Mouse (Mus musculus) embryonic facial prominence, embryonic 11.5 days (tissue): ENCODE measurements at regions not wholly inside any gene's neighbourhood (a gene's known extent, or its start where the extent isn't known, plus 50 kb on each side); places are given as distances from the start of the nearest gene placed in this dataset.

Experiments
- ATAC-seq: fragments of 200-750 bp; cut with Nextera tagmentation; replicated peaks from 2 replicates; pipeline ENCODE4 v1.8.0; 2017; ENCODE audit warnings: low read depth; ENCODE audit not compliant: insufficient number of reproducible peaks, low FRiP score, low TSS enrichment
- DNase-seq: peaks from one replicate; pipeline ENCODE4 v3.0.0-alpha.2; 2015; ENCODE audit warnings: low spot score
- H3K27ac ChIP-seq: fragments of 300-500 bp; sonication (generic); replicated peaks from 2 replicates; pipeline ENCODE4 v1.5.1; 2014; ENCODE audit warnings: mild to moderate bottlenecking, low read depth, low read length, control low read depth
- H3K27me3 ChIP-seq: fragments of 300-500 bp; sonication (generic); 2 replicates; pipeline ENCODE4 v1.6.1; 2014; ENCODE audit warnings: mild to moderate bottlenecking, low read length, moderate library complexity, mixed read lengths; ENCODE audit not compliant: control insufficient read depth, insufficient read depth
- H3K36me3 ChIP-seq: fragments of 300-500 bp; sonication (generic); replicated peaks from 2 replicates; pipeline ENCODE4 v1.6.1; 2014; ENCODE audit warnings: low read depth, mild to moderate bottlenecking, low read length, moderate library complexity, mixed read lengths; ENCODE audit not compliant: control insufficient read depth, insufficient read depth
- H3K4me1 ChIP-seq: fragments of 300-500 bp; sonication (generic); 2 replicates; pipeline ENCODE4 v1.6.1; 2014; ENCODE audit warnings: low read length, mixed read lengths; ENCODE audit not compliant: control insufficient read depth, insufficient read depth
- H3K4me2 ChIP-seq: fragments of 300-500 bp; sonication (generic); 2 replicates; pipeline ENCODE4 v1.6.1; 2014; ENCODE audit warnings: low read depth, mild to moderate bottlenecking, control low read depth, low read length, moderate library complexity
- H3K4me3 ChIP-seq: fragments of 300-500 bp; sonication (generic); 2 replicates; pipeline ENCODE4 v1.5.1; 2014; ENCODE audit warnings: low read depth, low read length, control low read depth
- H3K9ac ChIP-seq: fragments of 300-500 bp; sonication (generic); replicated peaks from 2 replicates; pipeline ENCODE4 v1.6.1; 2014; ENCODE audit warnings: mild to moderate bottlenecking, control low read depth, low read length
- H3K9me3 ChIP-seq: fragments of 300-500 bp; sonication (generic); replicated peaks from 2 replicates; pipeline ENCODE4 v1.6.1; 2016; ENCODE audit warnings: mild to moderate bottlenecking, low read length, inconsistent platforms, mixed read lengths; ENCODE audit not compliant: control insufficient read depth
- WGBS: fragments of 180-500 bp; shearing (Covaris S2); extraction: QIAGEN DNeasy Blood & Tissue Kit; methylation state at CpG from one replicate; pipeline ENCODE4 v1.1.7; 2014; 5-methylcytosine and 5-hydroxymethylcytosine counted together

DNA sequence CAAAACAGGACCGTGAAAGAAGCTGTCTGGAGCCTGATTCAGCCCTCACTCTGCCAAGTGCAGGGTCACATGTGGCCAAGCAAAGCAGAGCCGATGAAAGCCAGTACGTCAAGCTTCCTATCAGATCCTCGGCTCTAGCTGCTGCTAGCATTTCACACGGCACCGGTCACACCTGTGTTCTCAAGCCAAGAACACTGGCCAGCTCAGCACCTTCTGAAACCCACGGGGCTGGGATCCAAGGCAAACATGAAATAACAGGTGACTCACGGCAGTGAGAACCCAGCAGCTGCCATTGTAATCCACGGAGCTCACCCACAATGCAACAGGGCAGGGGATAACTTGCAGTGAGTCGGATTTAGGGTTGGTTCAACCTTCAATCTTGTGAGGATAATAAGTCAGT lies 427.3 kb upstream of the Jarid2 start:
- no peak for DNase-seq
- H3K4me1 ChIP-seq = no peaks in the 10 kb centered on the region
- no peaks in the 10 kb centered on the region for H3K27me3 ChIP-seq
- no peak overlapping the region for H3K4me3 ChIP-seq
- no peak overlapping the region for H3K27ac ChIP-seq
- H3K9me3 ChIP-seq = no peaks in the 10 kb centered on the region
- H3K9ac ChIP-seq = no peak overlapping the region
- no peaks in the 10 kb centered on the region for H3K36me3 ChIP-seq
- ATAC-seq = no peak
- WGBS = 83% methylated on average over 10 of the region's 10 CpGs
- H3K4me2 ChIP-seq = no peak overlapping the region

GRCm38 (mm10) chr13:44305134-44305991 lies 423.9 kb upstream of the Jarid2 start:
- no peaks in the 10 kb centered on the region for H3K36me3 ChIP-seq
- WGBS = 75% methylated on average over 9 of the region's 9 CpGs

GRCm38 (mm10) chr13:44306275-44307050 lies 422.8 kb upstream of the Jarid2 start:
- DNase-seq (no peak), ATAC-seq (no peak)
- H3K27me3 ChIP-seq = no peaks in the 10 kb centered on the region
- H3K9me3 ChIP-seq = no peaks in the 10 kb centered on the region
- H3K9ac ChIP-seq = no peak overlapping the region
- 81% methylated on average over 15 of the region's 15 CpGs for WGBS
- H3K36me3 ChIP-seq = no peaks in the 10 kb centered on the region
- H3K4me2 ChIP-seq = no peak overlapping the region
- H3K4me1 ChIP-seq = no peaks in the 10 kb centered on the region
- no peak overlapping the region for H3K27ac ChIP-seq
- H3K4me3 ChIP-seq = no peak overlapping the region

More at GRCm38 (mm10) chr13:44305134-44305991, 423.9 kb upstream of the Jarid2 start:
- DNase-seq (no peak), ATAC-seq (no peak)
- Histone ChIP-seq H3K27ac (no peak overlapping the region), H3K9me3 (no peaks in the 10 kb centered on the region), H3K9ac (no peak overlapping the region), H3K4me2 (no peak overlapping the region), H3K4me3 (no peak overlapping the region), H3K4me1 (no peaks in the 10 kb centered on the region), H3K27me3 (no peaks in the 10 kb centered on the region)

- DNase-seq (no peak), ATAC-seq (no peak)
- no peak overlapping the region for H3K27ac ChIP-seq
- no peaks in the 10 kb centered on the region for H3K36me3 ChIP-seq
- H3K4me2 ChIP-seq = no peak overlapping the region
- WGBS = 53% methylated on average over 13 of the region's 13 CpGs
- no peaks in the 10 kb centered on the region for H3K4me1 ChIP-seq
- H3K27me3 ChIP-seq = no peaks in the 10 kb centered on the region
- H3K9ac ChIP-seq = no peak overlapping the region
- H3K4me3 ChIP-seq = no peak overlapping the region
- H3K9me3 ChIP-seq = no peaks in the 10 kb centered on the region
Measured at GRCm38 (mm10) chr13:44308227-44308626, 421.0 kb upstream of the Jarid2 start.

- H3K27me3 ChIP-seq = no peaks in the 10 kb centered on the region
- H3K4me1 ChIP-seq = no peaks in the 10 kb centered on the region
- WGBS = 88% methylated on average over 6 of the region's 6 CpGs
- no peaks in the 10 kb centered on the region for H3K36me3 ChIP-seq
- no peak for ATAC-seq
- H3K9me3 ChIP-seq = no peaks in the 10 kb centered on the region
- no peak overlapping the region for H3K4me2 ChIP-seq
- no peak overlapping the region for H3K9ac ChIP-seq
- no peak overlapping the region for H3K4me3 ChIP-seq
- no peak for DNase-seq
- no peak overlapping the region for H3K27ac ChIP-seq
Measured at GRCm38 (mm10) chr13:44312237-44312636, 417.0 kb upstream of the Jarid2 start.

- Histone ChIP-seq H3K4me2 (no peak overlapping the region), H3K9ac (no peak overlapping the region), H3K9me3 (no peaks in the 10 kb centered on the region), H3K36me3 (no peaks in the 10 kb centered on the region), H3K27ac (no peak overlapping the region), H3K4me1 (no peaks in the 10 kb centered on the region), H3K4me3 (no peak overlapping the region), H3K27me3 (no peaks in the 10 kb centered on the region)
- no peak for ATAC-seq
- DNase-seq = no peak
- 75% methylated on average over 13 of the region's 13 CpGs for whole genome bisulfite sequencing
Measured at GRCm38 (mm10) chr13:44316747-44317446, 412.4 kb upstream of the Jarid2 start.

DNA sequence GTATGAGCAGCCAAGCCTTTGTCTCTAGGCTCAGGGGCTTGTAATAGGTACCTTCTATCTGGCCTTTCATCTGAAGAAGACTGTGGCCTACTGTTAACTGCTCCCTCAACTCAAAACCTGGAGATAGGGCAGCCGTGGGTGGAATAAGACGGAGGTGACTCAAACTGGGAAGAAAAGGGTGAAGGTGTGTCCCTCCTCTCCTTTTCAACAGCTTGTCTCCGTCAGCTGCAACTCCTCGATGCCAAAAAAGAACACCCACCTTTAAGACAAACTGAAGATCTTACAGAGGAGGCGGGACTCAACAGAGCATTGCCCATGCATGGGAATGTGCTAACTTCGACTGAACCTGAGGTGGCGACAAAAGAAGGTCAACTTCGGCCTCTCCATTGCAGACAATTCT lies 411.7 kb upstream of the Jarid2 start:
- Histone ChIP-seq H3K4me2 (no peak overlapping the region), H3K4me3 (no peak overlapping the region), H3K27me3 (no peaks in the 10 kb centered on the region), H3K9me3 (no peaks in the 10 kb centered on the region), H3K4me1 (no peaks in the 10 kb centered on the region), H3K9ac (no peak overlapping the region), H3K27ac (no peak overlapping the region), H3K36me3 (no peaks in the 10 kb centered on the region)
- ATAC-seq (no peak), DNase-seq (no peak)
- 80% methylated on average over 8 of the region's 8 CpGs for WGBS
